Comparison of ENCODE assay signal across 8 mouse cellular contexts in the genomic region with DNA sequence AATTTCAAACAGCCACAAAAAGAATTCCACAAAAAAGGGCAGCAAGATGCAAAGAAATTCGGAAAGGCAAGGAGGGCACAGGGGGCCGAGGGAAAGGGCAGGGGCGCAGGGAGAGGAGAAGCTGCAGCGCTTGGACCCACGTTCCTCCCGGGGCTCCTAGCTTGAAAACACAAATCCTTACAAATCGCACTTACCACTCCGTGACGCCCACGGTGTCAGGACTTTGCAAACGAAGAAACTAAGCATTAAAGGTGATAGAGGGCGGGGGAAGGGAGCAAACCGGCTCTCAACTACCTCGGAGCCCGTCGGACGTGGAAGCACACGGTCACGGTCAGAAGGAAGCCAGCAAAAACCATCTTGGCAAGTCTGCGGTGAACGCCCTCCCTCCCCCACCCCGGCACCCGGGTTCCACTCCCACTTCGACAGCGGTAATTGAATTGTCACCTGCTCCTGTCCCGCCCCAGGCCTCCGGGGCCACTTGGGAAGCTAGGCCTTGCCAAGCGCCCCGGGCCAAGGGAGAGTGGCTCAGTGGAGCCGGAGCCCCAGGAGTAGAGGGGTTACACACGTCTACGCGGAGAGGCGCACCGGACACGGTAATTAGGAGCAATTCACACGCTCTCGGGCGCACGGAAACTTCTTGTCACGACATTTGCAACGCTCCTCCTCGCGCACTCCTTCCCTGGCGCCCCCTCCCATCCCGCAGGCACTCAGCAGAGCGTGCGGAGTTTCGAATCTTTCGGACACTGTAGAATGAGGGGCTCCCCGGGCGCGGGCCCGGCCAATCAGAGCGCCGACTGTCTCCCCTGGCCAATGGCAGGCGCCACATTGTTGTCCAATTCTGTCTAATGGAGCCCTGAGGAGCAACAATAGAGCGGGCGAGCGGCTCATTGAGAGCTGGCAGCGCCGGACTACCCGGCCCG. TPM values are rescaled to one million over a fixed set of nuclear protein-coding genes. Genes with fewer than 3 reads are reported as not detected.
DNase-seq lines count a peak whose midpoint lies in the region; ATAC-seq and TF ChIP-seq lines count a peak whose summit lies in the region.

A gene (plus strand): TSS at position 906 of the 920 bp plus-strand sequence.

- peak within 1 kb of the TSS; percentile 73 for H3ac ChIP-seq in myocyte (ENCODE audit: control insufficient read depth, insufficient read length)

- no peak for TF ChIP-seq POLR2A in embryonic fibroblast, embryonic 13.5 days (IDR thresholded peaks at IDR 0.05; ENCODE audit: low read depth, low read length)
- TF ChIP-seq POLR2A in myocyte (IDR thresholded peaks at IDR 0.05; ENCODE audit: insufficient read length, low read depth) = peak; percentile 15

- under 1% methylated on average over 64 of the region's 64 CpGs for WGBS in intestine, embryonic 16.5 days

- no peak for ATAC-seq in intestine, embryonic 16.5 days

- H3K36me3 ChIP-seq in E14TG2a.4 (ENCODE audit: insufficient read depth, low read length) (no peaks in the 10 kb centered on the region), myocyte (ENCODE audit: control insufficient read depth, insufficient read depth) (peaks cover 4% of the 10 kb centered on the region)
- H3K36me3 ChIP-seq in intestine, embryonic 16.5 days (ENCODE audit: control insufficient read depth, insufficient read depth, low read length) = no peaks in the 10 kb centered on the region

- H3K4me2 ChIP-seq in intestine, embryonic 16.5 days (ENCODE audit: low read depth, low read length) = peak within 1 kb of the TSS; percentile 46
- H3K4me2 ChIP-seq in myocyte (ENCODE audit: low read depth) = peak within 1 kb of the TSS; percentile 70

- no peak within 1 kb of the TSS for H3K9ac ChIP-seq in intestine, embryonic 16.5 days (ENCODE audit: low read depth, low read length)

- H3K9me3 ChIP-seq in E14TG2a.4 (ENCODE audit: low read length) = no peaks in the 10 kb centered on the region
- H3K9me3 ChIP-seq in intestine, embryonic 16.5 days (ENCODE audit: control insufficient read depth, low read length) = peaks cover 7% of the 10 kb centered on the region; the same call in 1 of the 2 replicates

- H3K27me3 ChIP-seq in E14TG2a.4 (ENCODE audit: insufficient read depth, low read length) (peaks cover 97% of the 10 kb centered on the region), myocyte (ENCODE audit: control insufficient read depth, insufficient read depth, insufficient read length) (no peaks in the 10 kb centered on the region)
- H3K27me3 ChIP-seq in intestine, embryonic 16.5 days (replicated peaks; ENCODE audit: control insufficient read depth, insufficient read depth, low read length) = peaks cover 91% of the 10 kb centered on the region

- H3K4me1 ChIP-seq in E14TG2a.4 (replicated peaks; ENCODE audit: low read depth, low read length) = peaks cover 56% of the 10 kb centered on the region
- H3K4me1 ChIP-seq in embryonic fibroblast, embryonic 13.5 days (ENCODE audit: control insufficient read depth, insufficient read depth, low read length) = no peaks in the 10 kb centered on the region
- H3K4me1 ChIP-seq in intestine, embryonic 16.5 days (ENCODE audit: control insufficient read depth, insufficient read depth, low read length) = peaks cover 20% of the 10 kb centered on the region

- no peak for TF ChIP-seq CTCF in E14TG2a.4 (conservative IDR thresholded peaks at IDR 0.05; ENCODE audit: low read length)
- no peak for TF ChIP-seq CTCF in embryonic fibroblast, embryonic 13.5 days (IDR thresholded peaks at IDR 0.05; ENCODE audit: borderline replicate concordance, insufficient read depth, low read length)

- intact Hi-C loops in gastrocnemius, postnatal 14 days (cut with DNase I; ENCODE audit: low total_unique reads) = no loop called here

- H3K79me2 ChIP-seq in myocyte (ENCODE audit: control insufficient read depth, insufficient read depth) = no peaks in the 10 kb centered on the region

- DNase-seq in gastrocnemius, postnatal 14 days = peak; percentile 14
- DNase-seq in gastrocnemius, postnatal 25 days = no peak
- no peak for DNase-seq in ovary, adult 18-20 months (ENCODE audit: low spot score)
- no peak for DNase-seq in spleen, adult 12 weeks (ENCODE audit: low spot score)

- H3K4me3 ChIP-seq in E14TG2a.4 (replicated peaks; ENCODE audit: low read length) = peak within 1 kb of the TSS; percentile 81
- H3K4me3 ChIP-seq in embryonic fibroblast, embryonic 13.5 days (ENCODE audit: insufficient read depth, low read length) = peak within 1 kb of the TSS; percentile 18
- peak within 1 kb of the TSS; percentile 37 for H3K4me3 ChIP-seq in intestine, embryonic 16.5 days (ENCODE audit: low read length)
- H3K4me3 ChIP-seq in myocyte = peak within 1 kb of the TSS; percentile 34

- no peak within 1 kb of the TSS for H3K27ac ChIP-seq in embryonic fibroblast, embryonic 13.5 days (ENCODE audit: insufficient read depth, low read length)
- H3K27ac ChIP-seq in intestine, embryonic 16.5 days (ENCODE audit: low read length) = no peak within 1 kb of the TSS

TF ChIP-seq in myocyte, 11 proteins besides CTCF, POLR2A, EP300 and RAD21:
- TF ChIP-seq E2F4 (IDR thresholded peaks at IDR 0.05; ENCODE audit: insufficient read depth) (no peak), SRF (IDR thresholded peaks at IDR 0.05; ENCODE audit: control insufficient read depth, insufficient read length, low read depth) (no peak), USF1 (IDR thresholded peaks at IDR 0.05; ENCODE audit: low read depth) (no peak)

RNA-seq across cellular contexts. Expression of the gene that starts here (rescaled TPM):
- under 1 TPM; 0.18 to 0.23 TPM for total RNA-seq in gastrocnemius, postnatal 14 days (2021)
- not detected for total RNA-seq in gastrocnemius, postnatal 25 days (2021)
- 0.18 and 0.45 TPM in 2 replicates for polyA plus RNA-seq in embryonic fibroblast, embryonic 13.5 days (2011; ENCODE audit: insufficient read length, low read depth, missing spikeins)
- polyA plus RNA-seq in intestine, embryonic 16.5 days (2015; fragmentation: Nextera tagmentation; extraction: Ambion mirVana) = 0.07 TPM in 1 of 2 replicates, not detected in the other
- 4.9 TPM for polyA plus RNA-seq in myocyte (2012; fragmentation: generic; extraction: Trizol)

Comparison
In these comparisons a context has a peak if more than half of its experiments do, and no peak if none do; other contexts are left out.
1. Peak in DNase-seq in gastrocnemius, postnatal 14 days; RNA of the gene not detected or under 1 TPM.
2. H3K4me3 ChIP-seq: peak in every context shown above with its lines; median percentile 81 in E14TG2a.4; 37 in intestine, embryonic 16.5 days; 34 in myocyte; 18 in embryonic fibroblast, embryonic 13.5 days.